Mouse (Mus musculus): ENCODE results near the gene Kif21b. TPM values are rescaled to one million over a fixed set of nuclear protein-coding genes. Genes with fewer than 3 reads are reported as not detected.

Gene Kif21b
- polyA plus RNA-seq, 2 experiments from 2014 or later: 26.6 to 31.2 TPM

DNA sequence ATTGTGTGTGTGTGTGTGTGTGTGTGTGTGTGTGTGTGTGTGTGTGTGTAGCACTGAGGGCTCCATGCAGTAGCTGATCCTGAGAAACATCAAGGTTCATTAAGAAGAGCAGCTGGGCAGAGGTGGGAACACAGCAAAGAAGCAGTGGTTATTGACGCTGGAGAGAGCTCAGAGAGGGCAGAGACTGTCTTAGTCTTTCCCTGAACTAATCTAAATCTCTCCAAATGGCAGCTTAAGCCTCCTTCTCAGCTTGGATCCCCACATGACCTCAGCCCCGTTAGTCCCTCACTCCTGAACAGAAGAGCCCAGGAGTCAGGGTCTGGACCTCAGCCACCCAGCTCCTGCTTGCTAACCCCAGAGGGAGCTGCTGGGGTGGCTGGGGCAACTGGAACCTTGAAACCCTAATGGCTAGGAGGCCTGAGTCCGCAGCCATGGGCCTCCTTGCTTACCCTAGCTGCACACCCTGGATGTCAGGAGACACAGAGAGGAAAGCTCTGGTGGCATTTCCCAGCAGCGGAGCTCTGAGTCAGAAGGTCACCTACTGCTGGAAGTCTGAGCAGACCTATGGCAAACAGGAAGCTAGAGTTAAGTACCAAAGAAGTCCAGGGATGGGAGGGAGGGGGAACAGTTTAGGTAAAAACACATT, 2.1 kb upstream of the Kif21b start:
- ATAC-seq: no peak

DNA sequence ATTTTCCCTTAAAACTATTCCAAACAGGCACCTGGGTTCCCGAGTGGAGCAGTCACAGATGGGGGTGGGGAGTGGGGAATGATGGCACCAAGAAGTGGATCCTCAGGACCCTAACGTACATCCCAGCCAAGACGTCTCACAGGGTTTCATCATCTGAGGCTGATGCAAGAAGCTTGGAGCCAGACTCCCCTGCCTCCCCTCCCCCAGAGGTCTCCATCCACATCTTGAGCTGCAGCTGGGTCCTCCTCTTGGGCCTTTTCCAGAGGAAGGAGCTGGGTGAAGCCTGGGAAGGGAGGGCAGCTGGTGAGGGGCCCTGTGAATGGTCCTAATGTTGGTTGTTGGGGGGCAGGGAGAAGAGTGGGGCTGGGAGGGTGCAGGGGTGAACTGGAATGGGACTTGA, 1.1 kb upstream of the Kif21b start:
- no peak for ATAC-seq

DNA sequence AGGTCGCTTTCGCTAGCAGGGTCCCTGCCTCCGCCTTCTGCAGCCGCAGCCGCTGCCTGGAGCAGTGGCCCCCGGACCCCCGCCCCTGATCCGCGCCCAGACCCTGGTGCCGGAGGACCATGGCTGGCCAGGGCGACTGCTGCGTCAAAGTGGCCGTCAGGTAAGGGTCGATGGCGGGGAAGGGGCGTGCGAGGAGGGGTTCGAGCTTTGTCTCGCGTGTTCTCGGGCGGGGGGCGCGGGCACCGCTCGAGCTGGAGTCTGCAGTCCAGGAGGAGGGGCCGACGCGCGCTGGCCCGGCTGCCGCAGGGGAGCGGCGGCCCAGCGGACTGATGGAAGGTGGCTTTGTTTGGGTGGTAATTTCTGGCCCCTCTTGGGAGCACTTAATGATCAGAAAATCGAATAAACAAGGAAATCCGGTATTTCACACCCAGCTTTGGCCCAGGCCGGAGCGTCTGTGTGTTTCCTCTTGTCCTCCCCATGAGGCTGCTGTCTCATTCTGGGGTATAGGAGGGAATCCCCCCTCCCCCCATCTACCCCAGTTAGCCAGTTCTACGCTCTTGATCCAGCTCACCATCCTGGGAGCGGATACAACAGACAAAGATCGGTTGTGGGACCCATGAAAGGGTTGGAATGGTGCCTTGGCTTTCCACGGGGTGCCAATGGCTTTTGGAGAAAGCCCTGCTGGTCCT, 558 bp downstream of the Kif21b start:
- peak; percentile 3 for ATAC-seq

DNA sequence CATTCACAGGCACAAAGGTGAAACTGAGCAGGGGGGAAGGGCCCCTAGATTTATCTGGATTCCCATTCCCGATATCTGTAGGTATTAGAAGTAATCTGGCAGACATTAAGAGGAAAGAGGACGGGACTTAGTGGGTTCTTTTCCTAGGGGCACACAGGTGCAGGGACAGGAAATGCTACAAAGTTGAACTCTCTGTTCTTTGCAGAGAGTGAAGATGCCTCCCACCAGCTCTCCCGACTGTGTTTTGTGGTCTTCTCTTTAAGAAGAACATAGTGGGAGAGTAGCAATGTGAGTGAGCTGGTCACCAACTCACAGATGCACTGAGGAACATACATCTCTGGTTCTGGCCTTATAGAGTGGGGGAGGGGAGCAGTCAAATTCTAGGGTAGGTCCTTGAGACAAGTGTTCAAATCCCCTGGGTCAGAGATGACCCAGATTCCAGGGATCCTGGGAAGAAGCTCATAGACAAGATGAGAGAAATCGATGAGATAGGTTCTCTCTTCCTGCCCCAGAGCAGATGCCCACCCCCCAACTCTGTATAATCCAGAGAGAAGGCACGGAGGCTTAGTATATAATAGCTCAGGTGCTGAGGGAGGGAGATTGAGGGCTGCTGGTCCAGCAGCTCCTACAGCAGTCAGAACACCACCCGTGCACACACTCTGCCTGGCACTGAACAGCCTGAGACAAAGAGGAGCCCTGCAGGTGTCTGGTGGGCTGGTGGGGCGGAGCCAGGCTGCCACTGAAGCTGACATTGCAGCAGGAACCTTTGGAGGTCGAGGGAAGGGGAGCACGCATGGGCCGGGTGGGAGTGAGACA, 1.4 kb downstream of the Kif21b start:
- ATAC-seq: no peak

DNA sequence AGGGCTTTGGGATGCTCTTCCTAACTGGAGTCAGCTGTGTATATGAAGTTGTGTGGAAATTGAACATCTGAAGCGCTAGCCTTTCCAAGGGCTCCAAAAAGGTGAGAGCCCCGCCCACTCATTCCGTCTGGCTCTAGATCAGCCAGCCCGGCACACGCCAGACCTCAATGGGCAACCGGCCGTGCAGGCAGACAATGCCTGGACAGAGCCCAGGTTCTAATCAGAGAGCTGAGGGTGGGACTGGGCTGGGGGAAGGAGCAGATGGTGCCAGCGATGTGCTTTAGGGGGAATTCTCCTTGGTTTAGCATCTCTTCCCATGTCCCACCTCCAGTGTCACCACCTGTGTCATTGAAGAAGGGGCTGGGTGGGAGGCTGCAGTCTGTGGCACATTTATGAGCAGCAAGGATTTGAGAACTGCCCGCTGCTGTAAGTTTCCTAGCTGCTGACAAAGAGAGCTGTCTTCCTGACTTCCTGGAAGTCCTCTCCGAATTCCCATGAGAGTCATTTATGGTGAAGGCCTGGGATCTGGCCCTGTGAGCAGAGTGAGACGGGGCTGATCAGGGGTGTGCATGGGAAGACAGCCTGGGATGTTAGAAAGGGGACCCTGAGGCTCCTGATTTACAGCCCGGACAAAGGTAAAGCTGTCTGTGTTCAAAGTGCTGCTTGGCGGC, 2.5 kb downstream of the Kif21b start:
- ATAC-seq: no peak

DNA sequence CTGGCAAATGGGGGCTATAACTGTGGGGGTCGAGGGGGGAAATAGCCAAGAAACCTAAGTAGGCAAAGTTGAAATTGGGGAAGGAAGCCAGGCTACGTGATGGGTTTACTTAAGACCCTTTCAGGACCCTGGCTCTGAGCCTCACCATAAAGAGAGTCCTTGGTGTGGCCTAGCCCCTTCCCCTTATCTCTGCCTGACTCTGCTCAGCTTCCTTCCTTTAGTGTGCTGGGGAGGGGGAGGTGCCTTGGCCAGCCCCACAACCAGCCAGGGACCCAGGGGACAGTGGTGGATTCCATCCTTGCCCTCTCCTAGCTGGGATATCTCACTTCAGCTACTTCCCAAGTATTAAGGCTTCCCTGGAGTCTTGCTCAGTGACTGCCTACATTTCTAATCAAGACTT, 3.4 kb downstream of the Kif21b start:
- no peak for ATAC-seq

DNA sequence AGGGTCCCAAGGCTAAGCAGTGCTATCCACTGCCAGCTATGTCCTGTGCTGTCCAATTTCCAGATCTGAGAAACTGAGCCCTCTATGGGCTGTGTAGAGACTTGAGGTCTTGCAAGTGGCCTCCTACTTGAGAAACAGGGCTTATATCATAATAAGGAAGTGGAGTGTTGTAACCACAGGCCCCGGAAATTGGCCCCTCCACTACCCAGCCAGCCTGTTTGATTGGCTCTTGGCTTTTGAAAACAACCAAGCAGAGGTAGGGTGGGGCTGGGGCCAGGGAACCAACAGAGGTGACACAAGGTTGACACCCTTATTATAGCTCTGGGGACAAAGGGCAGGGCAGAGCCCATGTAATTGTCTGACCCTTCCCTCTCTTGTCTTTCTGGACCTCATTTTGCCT, 3.9 kb downstream of the Kif21b start:
- peak; percentile 67 for ATAC-seq

DNA sequence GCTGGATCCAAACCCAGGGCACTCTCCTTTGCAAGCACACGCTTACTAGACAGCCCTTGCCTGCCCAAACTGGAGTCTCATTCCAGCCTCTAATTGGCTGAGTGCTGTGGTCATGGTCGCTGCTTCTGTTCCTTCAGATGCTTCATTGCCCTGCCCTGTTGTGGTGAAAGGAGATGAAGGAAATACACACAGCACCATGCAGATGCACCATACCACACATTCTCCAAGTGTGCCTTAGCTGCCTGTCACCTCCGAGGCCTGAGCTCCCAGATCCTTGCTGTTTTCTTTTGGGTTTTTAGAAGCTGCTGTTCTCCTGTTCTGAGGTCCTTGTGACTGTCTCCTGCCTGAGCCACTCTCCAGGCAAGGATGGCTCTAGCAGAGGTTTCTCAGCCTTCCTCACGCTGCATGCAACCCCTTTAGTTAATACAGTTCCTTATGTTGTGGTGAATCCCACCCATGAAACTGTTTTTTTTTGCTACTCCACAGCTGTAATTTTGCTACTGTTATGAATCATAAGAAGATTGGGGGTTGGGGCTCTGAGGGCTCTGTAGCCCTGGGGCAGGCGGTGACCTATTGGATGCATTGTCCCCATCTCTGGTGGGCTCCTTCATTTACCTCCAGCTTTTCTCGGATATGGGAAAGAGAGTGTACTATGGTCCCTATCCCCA, 4.7 kb downstream of the Kif21b start:
- ATAC-seq: peak; percentile 1

DNA sequence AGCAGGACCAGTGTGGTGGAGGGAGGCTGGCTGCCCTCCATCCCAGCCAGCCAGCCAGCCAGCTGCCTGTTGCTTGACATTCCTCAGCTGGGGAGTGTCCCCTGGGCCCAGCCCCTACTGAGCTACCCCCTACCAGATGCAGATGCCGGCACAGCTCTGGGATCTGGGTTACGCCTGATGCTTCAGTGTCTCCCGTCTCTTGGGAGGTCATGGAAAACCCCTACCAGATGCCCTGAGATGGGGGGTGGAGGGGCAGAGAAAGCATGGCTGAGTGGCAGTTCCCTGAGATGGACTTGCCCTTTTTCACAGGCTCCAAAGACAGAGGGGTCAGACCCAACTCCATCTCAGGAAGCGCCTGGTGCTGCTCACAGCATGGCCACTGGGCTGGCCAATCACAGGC, 5.4 kb downstream of the Kif21b start:
- ATAC-seq: no peak

DNA sequence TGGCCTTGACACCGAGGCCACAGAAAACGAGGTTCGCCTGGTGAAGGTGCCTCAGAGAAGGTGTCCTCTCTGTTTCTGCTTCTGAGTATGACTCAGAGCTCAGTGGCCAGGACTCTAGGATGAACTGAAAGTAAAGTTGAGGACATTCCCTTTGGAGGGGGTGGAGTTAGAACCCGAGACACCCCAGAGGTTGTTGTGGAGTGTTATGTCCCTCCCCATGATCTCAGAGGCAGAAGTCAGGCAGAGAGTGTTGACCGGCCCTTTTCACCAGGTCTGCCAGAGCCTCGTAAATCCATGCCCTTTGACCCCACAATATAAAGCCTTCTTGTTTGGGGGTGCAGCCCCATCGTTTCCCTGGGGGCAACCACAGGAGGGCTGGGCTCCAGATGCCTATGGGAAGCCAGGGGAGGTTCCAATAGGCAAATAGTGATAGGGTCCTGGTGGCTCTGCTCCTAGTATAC, 5.9 kb downstream of the Kif21b start:
- ATAC-seq: no peak

DNA sequence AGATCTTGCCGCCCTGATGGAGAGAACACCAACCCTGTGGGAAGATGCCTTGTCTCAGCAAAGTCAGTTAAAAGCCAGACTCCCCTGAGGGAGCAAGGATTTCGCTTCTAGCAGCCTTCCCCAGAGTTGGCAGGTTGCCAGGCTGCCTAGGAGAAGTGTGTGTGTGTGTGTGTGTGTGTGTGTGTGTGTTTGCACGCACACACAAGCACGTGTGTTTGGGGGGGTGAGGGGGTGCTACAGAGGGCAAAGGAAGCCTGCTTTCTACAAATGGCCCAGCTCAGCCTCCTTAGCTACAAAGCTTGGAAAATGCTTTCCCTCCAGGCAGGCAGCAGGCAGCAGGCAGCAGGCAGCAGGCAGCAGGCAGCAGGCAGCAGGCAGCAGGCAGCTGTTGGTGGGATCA, 6.4 kb downstream of the Kif21b start:
- no peak for ATAC-seq

DNA sequence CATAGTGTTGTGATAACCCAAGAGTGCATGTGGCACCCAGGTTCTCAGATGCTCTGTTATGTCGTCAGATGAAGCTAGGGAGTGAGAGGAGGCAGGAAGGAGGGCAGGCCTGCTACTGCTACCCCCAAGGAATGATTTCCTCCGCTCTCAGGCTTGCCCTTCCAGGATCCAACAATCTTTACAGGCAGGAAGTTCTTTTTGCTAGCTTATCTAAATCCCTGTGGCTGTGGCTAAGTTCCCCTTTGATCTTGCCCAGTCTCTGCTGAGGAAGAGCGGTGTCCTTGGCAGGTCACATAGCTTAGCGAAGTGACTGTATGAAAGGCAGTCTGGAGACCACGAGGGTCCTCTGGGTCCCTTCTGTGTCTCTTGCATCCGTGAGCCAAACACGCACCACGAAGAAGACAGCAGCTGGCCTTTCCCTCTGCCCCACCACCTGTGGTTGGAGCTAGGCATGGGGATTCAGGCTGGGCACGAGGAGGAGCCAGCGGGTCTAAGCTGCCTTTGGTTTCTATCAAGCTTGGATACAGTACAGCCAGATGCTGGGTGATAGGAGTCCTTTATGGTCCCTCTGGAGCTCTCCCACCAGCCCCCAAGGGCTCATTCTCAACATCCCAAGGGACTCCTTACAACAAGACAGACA, 7.1 kb downstream of the Kif21b start:
- no peak for ATAC-seq

DNA sequence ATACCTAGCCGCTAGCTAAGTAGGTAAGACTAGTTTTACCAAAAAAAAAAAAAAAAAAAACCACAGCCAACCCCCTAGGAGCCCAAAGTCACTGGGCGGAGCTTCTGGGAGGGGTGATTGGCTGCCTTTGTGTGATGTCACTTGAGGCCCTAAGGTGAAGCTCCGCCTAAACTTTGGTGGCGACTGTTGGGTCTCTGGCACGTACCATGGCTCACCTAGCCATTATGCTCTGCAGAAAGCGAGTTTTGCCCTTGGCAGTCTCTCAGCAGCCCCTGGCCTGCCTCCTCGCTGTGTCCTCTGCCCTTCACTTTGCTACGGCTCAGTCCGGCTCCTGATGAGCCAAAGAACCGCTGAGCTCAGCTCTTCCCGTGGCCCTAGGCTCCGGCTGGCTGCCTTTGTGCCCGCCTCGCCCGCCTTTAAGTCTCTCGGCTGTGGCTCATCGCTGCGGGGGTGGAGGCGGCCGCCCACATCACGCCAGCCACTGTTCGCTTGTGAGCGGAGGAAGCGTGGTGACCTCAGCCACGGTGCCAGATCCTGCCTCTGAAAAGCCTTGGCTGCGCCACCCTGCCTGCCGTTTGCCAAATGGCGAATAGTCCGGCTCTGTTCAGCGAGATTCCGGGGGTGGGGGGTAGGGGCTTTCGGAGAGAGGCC, 8.9 kb downstream of the Kif21b start:
- peak; percentile 74 for ATAC-seq

DNA sequence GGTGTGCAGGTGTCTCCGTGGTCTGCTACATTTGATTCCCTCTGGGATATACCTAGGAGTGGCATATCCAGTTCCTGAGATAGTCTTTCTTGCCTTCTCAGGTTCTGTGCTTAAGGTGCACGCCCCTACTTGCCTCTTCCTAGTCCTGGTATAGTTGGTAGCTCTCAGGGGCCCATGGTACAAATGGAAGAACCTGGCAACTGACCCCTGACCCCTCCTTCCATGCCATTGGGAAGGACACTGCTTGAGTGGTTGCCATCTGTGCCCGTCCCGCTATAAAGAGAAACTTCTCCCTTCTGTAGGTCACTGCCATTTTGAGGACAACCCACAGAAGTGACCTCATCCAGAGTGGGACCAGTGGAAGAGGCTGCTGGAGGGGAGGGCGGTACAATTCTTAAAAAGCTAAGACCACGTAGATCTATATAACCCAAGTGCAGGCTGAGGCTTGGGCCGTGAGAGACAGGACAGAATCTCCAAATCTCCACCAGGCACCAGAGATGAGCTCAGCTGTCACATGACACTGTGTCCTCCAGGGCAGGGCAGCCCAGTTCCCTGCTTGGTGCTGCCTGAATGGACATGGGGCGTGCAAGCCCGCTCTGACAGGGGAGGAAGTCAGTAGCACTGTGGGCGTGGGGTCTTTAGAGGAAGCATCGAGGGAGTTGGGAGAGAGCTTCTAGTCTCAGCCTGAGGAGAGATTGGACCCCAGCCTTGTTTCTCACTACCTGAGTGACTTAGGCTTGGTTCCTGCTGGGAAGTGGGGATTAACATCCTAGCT, 10.2 kb downstream of the Kif21b start:
- no peak for ATAC-seq

DNA sequence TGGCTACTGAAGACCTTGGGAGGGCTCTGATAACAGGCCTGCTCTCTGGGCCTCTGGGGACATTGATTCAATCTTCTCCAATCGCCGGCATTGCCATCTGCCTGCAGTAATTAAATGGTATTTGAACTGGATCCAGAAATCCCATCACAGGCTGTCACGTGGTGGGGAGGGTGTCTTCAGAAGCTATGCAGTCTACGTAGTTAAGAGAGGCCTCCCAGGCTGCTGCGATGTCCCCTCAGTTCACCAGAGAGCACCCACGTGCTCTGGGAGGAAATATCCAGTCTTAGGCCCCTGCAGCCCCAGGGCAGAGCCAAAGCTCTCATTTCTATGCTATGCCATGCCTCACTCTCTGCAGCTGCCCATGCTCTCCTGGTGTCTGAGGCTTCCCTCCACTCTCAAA, 11.1 kb downstream of the Kif21b start:
- ATAC-seq: no peak

DNA sequence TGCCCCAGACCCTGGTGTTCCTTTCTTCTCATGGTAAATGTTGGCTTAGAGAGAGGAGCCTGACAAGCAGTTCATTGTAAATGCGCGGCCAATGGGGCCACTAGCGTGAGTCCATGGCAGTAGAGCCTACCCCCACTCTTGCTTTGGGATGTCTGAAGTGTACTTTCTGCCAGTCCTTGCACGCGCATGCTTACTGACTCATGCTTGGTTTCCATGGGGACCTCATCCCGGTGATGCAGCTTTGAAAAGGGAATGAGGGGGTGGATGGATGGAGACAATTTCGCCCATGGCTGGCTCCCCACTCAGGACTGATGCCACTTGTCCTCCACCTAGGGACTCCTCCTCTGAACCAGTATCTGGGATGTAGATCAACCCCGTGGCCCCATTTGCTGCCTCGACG, 12.3 kb downstream of the Kif21b start:
- no peak for ATAC-seq

DNA sequence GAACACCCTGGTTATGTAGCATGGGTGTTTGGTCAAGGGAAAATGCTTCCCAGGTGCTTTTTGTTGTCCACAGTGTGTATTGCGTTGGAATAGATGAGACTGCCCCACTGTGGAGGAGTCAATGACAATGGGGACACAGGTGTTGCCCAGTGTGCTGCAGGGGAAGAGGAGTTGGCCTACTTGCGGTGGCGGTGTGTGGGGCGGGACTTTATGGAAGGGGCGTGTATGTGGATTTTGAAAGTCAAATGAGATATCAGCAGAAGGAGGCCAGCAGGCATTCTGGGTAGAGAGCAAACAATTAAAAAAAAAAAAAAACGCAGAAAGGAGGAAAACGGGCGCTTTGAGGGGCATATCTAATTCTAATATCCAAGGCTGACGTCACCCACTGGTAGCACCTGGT, 18.5 kb downstream of the Kif21b start:
- no peak for ATAC-seq

DNA sequence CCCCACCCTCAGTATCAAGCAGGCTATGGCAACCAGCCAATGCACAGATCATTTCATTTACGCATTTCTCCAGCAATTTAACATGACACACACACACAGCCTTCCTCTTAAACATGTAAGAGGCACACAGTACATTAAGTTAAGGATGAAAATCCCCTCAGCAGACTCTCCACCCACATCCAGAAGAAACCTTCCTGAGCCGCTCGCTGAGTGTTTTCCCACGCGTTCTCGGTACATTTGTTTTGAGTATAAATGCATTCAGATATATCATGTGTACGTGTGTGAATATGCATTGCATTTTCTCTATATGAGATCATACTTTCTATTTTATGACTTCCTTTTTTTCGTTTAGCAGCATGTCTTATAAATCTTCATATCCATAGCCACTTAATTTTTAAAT, 20.2 kb downstream of the Kif21b start:
- no peak for ATAC-seq

DNA sequence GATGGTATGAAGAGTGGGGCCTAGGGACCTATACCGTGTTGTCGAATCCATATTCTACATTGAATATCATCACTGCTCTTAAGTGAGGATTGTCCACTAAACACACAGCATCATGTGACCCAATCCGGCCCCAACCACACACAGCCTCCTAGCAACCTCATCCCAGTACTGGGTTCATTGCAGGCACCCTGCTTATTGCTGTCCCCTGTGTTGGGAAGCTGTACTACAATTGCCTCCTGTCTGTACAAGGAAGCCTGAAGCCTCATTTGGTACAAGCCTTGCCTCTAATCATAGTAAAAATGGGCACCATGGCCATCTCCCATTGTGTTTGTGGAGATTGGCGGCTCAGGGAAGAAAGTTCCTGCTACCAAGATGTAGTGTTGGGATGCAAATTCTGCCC, 25.1 kb downstream of the Kif21b start:
- ATAC-seq: no peak

DNA sequence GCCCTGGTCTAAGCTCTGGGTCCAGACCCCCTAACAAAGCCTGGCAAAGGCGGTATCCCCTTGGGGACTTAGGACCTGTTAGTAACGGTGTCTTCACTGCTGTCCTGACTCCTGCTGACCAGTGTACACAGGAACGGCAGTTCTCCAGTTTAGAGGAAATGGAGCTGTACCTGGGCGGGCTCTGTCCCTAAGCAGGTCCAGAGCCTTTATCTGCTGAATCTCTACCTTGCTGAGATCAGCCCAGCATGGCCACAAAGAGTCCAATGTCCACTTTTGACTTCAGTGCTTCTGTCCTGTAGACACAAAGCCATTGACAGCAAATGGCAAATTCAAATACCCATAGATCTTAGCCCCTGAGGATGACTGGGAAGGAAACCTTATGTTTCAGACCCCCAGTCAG, 25.8 kb downstream of the Kif21b start:
- no peak for ATAC-seq

DNA sequence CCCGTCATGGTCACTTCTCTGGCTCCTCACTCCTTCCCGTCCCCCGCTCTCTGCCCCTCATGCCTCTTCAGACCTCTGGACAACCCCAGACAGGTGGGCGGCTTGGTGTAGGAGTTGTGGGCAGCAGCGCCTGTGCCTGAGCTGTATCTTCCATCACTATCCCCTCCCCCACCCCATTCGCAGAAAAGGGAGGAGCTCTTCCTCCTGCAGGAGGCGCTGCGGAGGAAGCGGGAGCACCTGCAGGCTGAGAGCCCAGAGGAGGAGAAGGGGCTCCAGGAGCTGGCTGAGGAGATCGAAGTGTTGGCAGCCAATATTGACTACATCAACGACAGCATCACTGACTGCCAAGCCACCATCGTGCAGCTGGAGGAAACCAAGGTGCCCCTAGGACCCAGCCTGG, 28.6 kb downstream of the Kif21b start:
- no peak for ATAC-seq

Data from activated CD4-positive, CD25-positive, alpha-beta regulatory T cell, adult 4 months (primary cell).